Mouse (Mus musculus): ENCODE results near the gene Pla2g6.

DNA sequence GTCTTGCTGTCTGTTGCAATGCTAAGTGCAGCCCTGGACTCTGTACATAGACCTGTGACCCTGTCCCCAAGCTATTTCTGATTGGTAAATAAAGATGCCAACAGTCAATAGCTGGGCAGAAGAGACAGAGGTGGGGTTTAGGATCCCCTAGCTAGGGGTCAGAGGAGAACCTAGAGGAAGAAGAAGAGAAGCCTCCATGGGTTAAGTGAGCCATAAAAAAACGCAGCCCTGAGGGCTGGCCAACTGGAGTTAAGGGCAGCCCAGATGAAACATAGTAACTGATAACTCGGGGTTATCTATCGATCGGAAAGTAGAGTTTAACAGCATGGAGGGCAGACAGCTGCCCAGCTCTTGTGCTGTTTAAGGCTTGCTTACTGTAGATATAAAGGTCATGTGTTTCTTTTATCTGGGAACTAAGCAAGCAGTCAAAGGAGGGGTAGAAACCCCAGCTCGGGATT lies 6.4 kb downstream of the Pla2g6 start:
- TF ChIP-seq CTCF (IDR thresholded peaks at IDR 0.05; ENCODE audit: control insufficient read depth, insufficient read depth, insufficient replicate concordance, low read depth, low read length) (no peak), POLR2A (IDR thresholded peaks at IDR 0.05; ENCODE audit: control insufficient read depth, low read depth, low read length) (no peak)

Data from testis, adult 2 months (tissue).